In the genomic region with DNA sequence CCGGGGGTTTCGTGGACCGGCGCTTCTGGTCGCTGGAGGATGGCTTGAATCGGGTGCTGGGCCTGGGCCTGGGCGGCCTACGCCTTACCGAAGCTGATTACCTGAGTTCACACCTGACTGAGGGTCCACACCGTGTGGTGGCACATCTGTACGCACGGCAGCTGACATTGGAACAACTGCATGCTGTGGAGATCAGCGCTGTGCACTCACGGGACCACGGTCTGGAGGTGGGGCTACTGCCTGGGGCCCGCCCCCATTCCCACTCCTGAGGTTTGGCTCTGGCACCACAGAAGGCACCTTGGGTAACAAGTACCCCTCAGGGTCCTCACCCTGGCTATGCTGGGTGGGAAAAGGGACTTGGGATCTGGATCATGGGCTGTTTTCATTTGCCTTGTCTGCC, we compare ENCODE assay signal across 8 mouse cellular contexts. TPM values are rescaled to one million over a fixed set of nuclear protein-coding genes. Genes with fewer than 3 reads are reported as not detected.
A peak's percentile ranks its signal among the peaks of the same experiment; 100 is the strongest.
DNase-seq lines count a peak whose midpoint lies in the region; ATAC-seq and TF ChIP-seq lines count a peak whose summit lies in the region.

No protein-coding gene starts in this region.

- peak overlapping the region; percentile 86 for H3K9ac ChIP-seq in liver, embryonic 11.5 days (ENCODE audit: low read depth, low read length)
- H3K9ac ChIP-seq in midbrain, postnatal 0 days (replicated peaks; ENCODE audit: low read length, poor library complexity, severe bottlenecking): peak overlapping the region; percentile 97

- no peaks in the 10 kb centered on the region for H3K9me3 ChIP-seq in liver, embryonic 11.5 days (ENCODE audit: control insufficient read depth, low read length)
- H3K9me3 ChIP-seq in midbrain, postnatal 0 days (ENCODE audit: low read length): no peaks in the 10 kb centered on the region

- no peaks in the 10 kb centered on the region for H3K27me3 ChIP-seq in liver, embryonic 11.5 days (replicated peaks; ENCODE audit: control insufficient read depth, insufficient read depth, low read length)
- no peaks in the 10 kb centered on the region for H3K27me3 ChIP-seq in midbrain, postnatal 0 days (ENCODE audit: insufficient read depth, low read length)

- peaks cover 5% of the 10 kb centered on the region for H3K4me1 ChIP-seq in liver, embryonic 11.5 days (replicated peaks; ENCODE audit: control insufficient read depth, insufficient read depth, low read length)
- H3K4me1 ChIP-seq in midbrain, postnatal 0 days (ENCODE audit: insufficient read depth, low read length): peaks cover 5% of the 10 kb centered on the region; the same call in 1 of the 2 replicates

- peak; percentile 11 for ATAC-seq in inflammation-experienced regulatory T-cells, adult 6 months
- peak; percentile 60 for ATAC-seq in liver, embryonic 11.5 days (replicated peaks; ENCODE audit: low FRiP score)
- ATAC-seq in midbrain, postnatal 0 days (ENCODE audit: low FRiP score): peak; percentile 76

- TF ChIP-seq CTCF in midbrain, postnatal 0 days (IDR thresholded peaks at IDR 0.05): no peak

- DNase-seq in lung, adult 18-20 months: peak; percentile 49 to 50
- no peak for DNase-seq in lung, postnatal 25 days (ENCODE audit: low spot score)
- DNase-seq in R1 (ENCODE audit: low read depth, low spot score): peak; percentile 79
- peak; percentile 27 for DNase-seq in fibroblast of lung, adult 2 months (ENCODE audit: low read depth)
- DNase-seq in liver, embryonic 11.5 days (ENCODE audit: low spot score): peak; percentile 43
- peak; percentile 45 for DNase-seq in midbrain, postnatal 0 days (ENCODE audit: low spot score)
- no peak for DNase-seq in layer of hippocampus, adult 11-12 months (ENCODE audit: low spot score)

- peak overlapping the region; percentile 89 for H3K4me3 ChIP-seq in liver, embryonic 11.5 days (ENCODE audit: low read depth, low read length)
- H3K4me3 ChIP-seq in midbrain, postnatal 0 days (ENCODE audit: low read depth, low read length): peak overlapping the region; percentile 82

- 2% methylated on average over 16 of the region's 16 CpGs for WGBS in liver, embryonic 11.5 days
- WGBS in midbrain, postnatal 0 days: 3% methylated on average over 16 of the region's 16 CpGs

- H3K4me2 ChIP-seq in liver, embryonic 11.5 days: peak overlapping the region; percentile 99
- H3K4me2 ChIP-seq in midbrain, postnatal 0 days (ENCODE audit: low read depth, low read length, poor library complexity, severe bottlenecking): peak overlapping the region; percentile 56

- H3K36me3 ChIP-seq in liver, embryonic 11.5 days (ENCODE audit: control insufficient read depth, insufficient read depth, low read length): peaks cover 45% of the 10 kb centered on the region
- H3K36me3 ChIP-seq in midbrain, postnatal 0 days (ENCODE audit: insufficient read depth, low read length): peaks cover 66% of the 10 kb centered on the region

- H3K27ac ChIP-seq in liver, embryonic 11.5 days (ENCODE audit: low read depth, low read length): peak overlapping the region; percentile 73
- peak overlapping the region; percentile 94 for H3K27ac ChIP-seq in midbrain, postnatal 0 days (ENCODE audit: low read depth, low read length)

RNA-seq across cellular contexts. Expression of a gene that starts 0.9 kb away (rescaled TPM):
- 10 to 100 TPM; 81.2 to 97.1 (median 91.3) TPM for polyA plus RNA-seq in inflammation-experienced regulatory T-cells, adult 6 months (2017; shearing (Covaris generic))
- polyA plus RNA-seq in liver, embryonic 11.5 days (2014; fragmentation: Nextera tagmentation; extraction: Ambion mirVana): 102 and 103 TPM in 2 replicates
- 46.7 and 48.6 TPM in 2 replicates for total RNA-seq in midbrain, postnatal 0 days (2014; rRNA removed)
- 103 and 117 TPM in 2 replicates for polyA plus RNA-seq in midbrain, postnatal 0 days (2015; fragmentation: Nextera tagmentation; extraction: Ambion mirVana)

RNA-seq across cellular contexts. Expression of a gene that starts 24.6 kb away (rescaled TPM):
- 10 to 100 TPM; 24.4 to 60.3 (median 46.9) TPM for polyA plus RNA-seq in inflammation-experienced regulatory T-cells, adult 6 months (2017; shearing (Covaris generic))
- polyA plus RNA-seq in liver, embryonic 11.5 days (2014; fragmentation: Nextera tagmentation; extraction: Ambion mirVana): 28.1 and 30.0 TPM in 2 replicates
- total RNA-seq in midbrain, postnatal 0 days (2014; rRNA removed): 36.7 and 62.2 TPM in 2 replicates
- polyA plus RNA-seq in midbrain, postnatal 0 days (2015; fragmentation: Nextera tagmentation; extraction: Ambion mirVana): 44.3 and 46.9 TPM in 2 replicates

RNA-seq across cellular contexts. Expression of a gene that starts 53.4 kb away (rescaled TPM):
- 10 to 100 TPM; 18.0 to 42.4 (median 35.7) TPM for polyA plus RNA-seq in inflammation-experienced regulatory T-cells, adult 6 months (2017; shearing (Covaris generic))
- polyA plus RNA-seq in liver, embryonic 11.5 days (2014; fragmentation: Nextera tagmentation; extraction: Ambion mirVana): 50.5 and 52.5 TPM in 2 replicates
- 199 and 221 TPM in 2 replicates for total RNA-seq in midbrain, postnatal 0 days (2014; rRNA removed)
- 117 and 127 TPM in 2 replicates for polyA plus RNA-seq in midbrain, postnatal 0 days (2015; fragmentation: Nextera tagmentation; extraction: Ambion mirVana)

RNA-seq across cellular contexts. Expression of a gene that starts 58.2 kb away (rescaled TPM):
- polyA plus RNA-seq in inflammation-experienced regulatory T-cells, adult 6 months (2017; shearing (Covaris generic)): not detected
- polyA plus RNA-seq in liver, embryonic 11.5 days (2014; fragmentation: Nextera tagmentation; extraction: Ambion mirVana): not detected in 2 replicates
- total RNA-seq in midbrain, postnatal 0 days (2014; rRNA removed): not detected in 2 replicates
- polyA plus RNA-seq in midbrain, postnatal 0 days (2015; fragmentation: Nextera tagmentation; extraction: Ambion mirVana): not detected in 2 replicates

RNA-seq across cellular contexts. Expression of a gene that starts 59.3 kb away (rescaled TPM):
- 10 to 100 TPM; 19.4 to 25.2 (median 20.9) TPM for polyA plus RNA-seq in inflammation-experienced regulatory T-cells, adult 6 months (2017; shearing (Covaris generic))
- 26.4 and 29.9 TPM in 2 replicates for polyA plus RNA-seq in liver, embryonic 11.5 days (2014; fragmentation: Nextera tagmentation; extraction: Ambion mirVana)
- 30.3 and 35.0 TPM in 2 replicates for total RNA-seq in midbrain, postnatal 0 days (2014; rRNA removed)
- polyA plus RNA-seq in midbrain, postnatal 0 days (2015; fragmentation: Nextera tagmentation; extraction: Ambion mirVana): 79.9 and 82.5 TPM in 2 replicates

Comparison
In these comparisons a context has a peak if more than half of its experiments do, and no peak if none do; other contexts are left out.
1. DNase-seq: peak in lung, adult 18-20 months (2 of 2), R1 (single experiment), fibroblast of lung, adult 2 months (single experiment), liver, embryonic 11.5 days (single experiment) and midbrain, postnatal 0 days (single experiment); none in lung, postnatal 25 days (single experiment) and layer of hippocampus, adult 11-12 months (single experiment).
2. ATAC-seq: peak in every context shown above with its lines; median percentile 76 in midbrain, postnatal 0 days; 60 in liver, embryonic 11.5 days; 11 in inflammation-experienced regulatory T-cells, adult 6 months.